Mouse (Mus musculus) kidney, postnatal 25 days (tissue): Measurements from ENCODE around the gene Tmem30a.

Experiments used
- DNase-seq, 2 experiments: peaks; one replicate each; pipeline ENCODE4 v3.0.0; 2021; ENCODE audit warnings: mixed read lengths in 2 of 2

Gene Tmem30a

GRCm38 (mm10) chr9:79785794-79786085 lies 7.6 kb downstream of the Tmem30a start:
- DNase-seq: no peak

DNA sequence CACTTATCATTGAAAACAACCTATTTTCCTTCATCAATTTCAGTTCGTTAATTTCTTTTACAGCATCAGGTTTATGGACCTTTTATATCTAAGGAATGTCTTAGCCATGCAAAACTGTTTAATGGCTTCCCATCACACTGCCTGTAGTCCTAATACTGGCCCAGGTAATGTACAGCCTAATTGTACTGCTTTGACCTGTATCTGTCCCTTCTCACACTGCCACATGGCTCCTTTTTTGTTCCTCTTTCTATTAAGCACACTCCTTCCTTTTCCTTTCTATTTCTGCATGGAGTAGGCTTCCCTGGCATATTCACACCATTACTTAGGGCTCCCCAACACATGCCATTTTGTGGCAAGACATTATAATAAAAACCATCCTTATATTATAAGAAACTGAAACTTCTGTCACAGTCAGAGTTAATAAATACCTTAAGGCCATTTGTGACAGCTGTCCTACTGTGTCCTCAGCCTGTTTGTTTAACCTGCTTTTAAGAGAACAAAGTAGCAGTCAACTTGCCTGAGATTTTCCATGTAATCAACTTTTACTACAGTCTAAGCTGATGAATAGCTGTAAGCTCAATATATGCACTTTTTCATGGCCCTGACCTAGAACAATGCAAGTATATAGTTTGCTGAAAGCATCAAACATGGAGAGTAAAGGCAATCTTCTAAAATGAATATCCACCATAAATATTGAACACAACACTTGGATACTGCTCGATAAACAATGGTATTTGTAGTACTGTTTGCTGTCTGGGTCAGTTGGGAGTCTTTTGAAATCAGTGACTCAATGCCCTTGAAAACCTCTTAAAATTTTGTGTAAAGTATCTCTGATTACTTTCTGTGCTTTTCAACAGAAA lies 8.1 kb downstream of the Tmem30a start:
- no peak for DNase-seq

GRCm38 (mm10) chr9:79784439-79784838 lies 8.9 kb downstream of the Tmem30a start:
- no peak for DNase-seq

- no peak for DNase-seq
Observed at GRCm38 (mm10) chr9:79779354-79779753, 14.0 kb downstream of the Tmem30a start.

GRCm38 (mm10) chr9:79766991-79767545 lies 26.2 kb downstream of the Tmem30a start:
- peak; percentile 24 to 44 for DNase-seq

DNA sequence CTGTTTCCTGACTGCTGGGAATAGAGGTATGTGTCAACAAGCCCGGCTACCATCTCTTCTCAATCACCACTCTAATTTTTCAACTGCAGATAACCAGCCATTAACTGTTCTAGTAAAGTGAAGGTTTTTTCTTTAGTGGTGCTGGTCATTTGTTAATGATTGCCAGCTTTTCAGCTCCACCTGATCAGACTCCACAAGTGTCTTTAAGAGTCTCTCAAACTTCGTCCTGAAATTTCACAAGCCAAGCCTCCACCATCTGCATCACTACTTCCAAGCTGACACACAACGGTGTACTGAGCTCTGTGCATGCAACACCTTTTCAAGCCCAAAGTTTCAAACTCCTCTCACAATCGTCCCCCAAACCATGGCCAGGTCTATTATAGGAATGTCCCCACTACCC lies 28.0 kb downstream of the Tmem30a start:
- no peak for DNase-seq

DNA sequence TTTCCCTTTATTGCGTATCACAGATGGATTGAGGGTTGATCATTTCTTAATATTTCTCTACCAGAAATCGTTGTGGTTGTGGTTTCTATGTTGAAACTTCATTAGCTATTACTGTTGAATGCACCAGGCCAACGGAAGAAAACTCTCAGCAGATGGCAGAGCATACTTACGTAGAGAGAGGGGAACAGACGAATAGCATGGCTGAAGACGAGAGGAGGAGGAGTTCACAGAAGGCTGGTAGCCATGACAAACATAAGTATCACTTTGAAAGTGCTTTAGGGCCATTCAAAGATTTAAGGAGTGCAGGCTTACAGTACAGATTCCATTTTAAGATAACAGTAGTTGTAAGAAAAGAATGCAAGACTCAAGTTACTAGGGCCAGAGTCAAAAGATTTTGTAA lies 30.8 kb downstream of the Tmem30a start:
- no peak for DNase-seq

GRCm38 (mm10) chr9:79760076-79760475 lies 33.2 kb downstream of the Tmem30a start:
- DNase-seq: no peak

DNA sequence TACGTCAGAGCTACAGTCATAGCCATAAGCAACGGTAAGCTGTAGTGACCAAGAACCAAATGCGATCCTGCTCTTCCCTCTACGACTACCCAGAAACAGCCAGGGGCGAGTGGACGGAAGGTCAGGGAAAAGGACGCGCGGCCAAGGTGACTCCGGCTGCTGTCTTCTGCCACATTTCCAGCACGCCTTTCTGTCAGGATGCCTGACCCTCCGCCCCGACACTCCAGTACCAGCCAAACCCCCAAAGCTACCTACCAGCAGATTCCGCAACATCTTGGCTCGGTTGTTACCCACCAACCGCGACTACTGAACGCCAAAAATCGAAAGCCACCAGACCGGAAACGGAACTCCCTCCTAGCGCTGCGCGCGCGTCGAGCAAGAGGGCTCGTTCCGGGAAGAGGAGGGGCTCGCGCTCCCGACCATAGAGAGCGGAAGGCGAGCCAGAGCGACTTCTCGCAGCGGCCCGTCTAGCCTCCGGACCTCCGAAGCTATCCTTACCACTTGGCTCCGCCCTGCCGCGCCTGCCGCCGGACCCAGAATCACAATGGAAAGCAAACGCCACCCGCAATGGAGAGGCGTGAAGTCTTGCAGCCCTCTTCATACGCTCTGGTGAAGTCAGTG lies 33.8 kb downstream of the Tmem30a start, which contains the start of gene Cox7a2:
Gene Cox7a2, minus strand, starts transcription at position 494 of the 621 bp plus-strand sequence.
- peak; percentile 97 to 99 for DNase-seq

GRCm38 (mm10) chr9:79755311-79755710 lies 38.0 kb downstream of the Tmem30a start:
- no peak for DNase-seq

DNA sequence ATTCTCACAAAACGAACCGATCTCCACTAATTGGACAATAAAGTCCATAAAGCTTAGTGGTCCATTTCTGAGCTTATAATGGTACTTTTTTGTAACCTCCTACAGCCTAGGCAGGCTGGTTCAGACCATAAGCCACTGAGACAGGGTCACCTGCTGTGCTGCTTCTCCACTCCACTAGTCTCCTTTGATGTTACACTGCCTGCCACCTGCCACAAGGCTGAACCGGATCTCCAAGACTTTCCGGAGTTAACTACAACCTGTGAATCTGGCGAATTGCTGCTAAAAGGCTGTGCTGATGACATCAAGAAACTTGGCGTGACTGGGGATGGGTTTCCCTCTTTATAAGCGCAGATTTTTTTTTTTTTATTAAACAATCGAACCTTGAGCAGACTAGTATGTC lies 41.5 kb downstream of the Tmem30a start:
- no peak for DNase-seq

DNA sequence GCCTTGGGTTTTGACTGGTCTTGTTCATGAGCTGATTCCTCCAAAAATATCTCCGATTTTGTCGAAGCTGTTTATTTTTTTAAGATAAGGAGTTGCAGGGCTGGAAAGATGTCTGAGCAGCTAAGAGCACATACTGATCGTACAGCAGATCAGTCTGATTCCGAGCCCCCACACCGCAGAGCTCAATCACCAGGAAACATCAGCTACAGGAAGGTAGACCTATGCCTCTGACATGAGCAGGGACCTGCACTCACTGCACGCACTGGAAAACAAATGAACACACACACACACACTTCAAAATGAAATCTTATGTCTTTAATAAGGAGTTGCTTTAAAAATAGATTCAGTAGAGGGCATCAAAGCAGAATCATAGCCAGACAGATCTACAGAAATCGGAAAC lies 42.6 kb downstream of the Tmem30a start:
- DNase-seq: no peak

GRCm38 (mm10) chr9:79745036-79745435 lies 48.3 kb downstream of the Tmem30a start:
- DNase-seq: no peak

DNA sequence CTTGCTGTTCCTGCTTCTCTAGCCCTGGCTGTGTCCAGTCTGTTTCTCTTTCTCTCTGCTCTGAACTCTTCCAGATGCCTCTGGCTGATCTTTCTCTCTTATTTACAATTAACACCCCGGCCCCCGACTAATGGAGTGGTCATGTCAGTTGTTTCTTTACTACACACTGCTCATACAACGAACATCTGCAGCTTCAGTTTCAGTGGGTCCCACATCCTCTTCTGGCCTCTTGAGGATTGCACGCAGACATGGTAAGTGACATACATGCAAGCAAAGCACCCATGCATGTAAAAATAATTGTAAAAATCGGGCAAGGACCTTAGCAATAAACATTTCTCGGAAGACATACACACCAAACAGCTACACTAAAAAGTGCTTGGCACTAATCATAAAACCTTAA lies 57.7 kb downstream of the Tmem30a start:
- DNase-seq: no peak

GRCm38 (mm10) chr9:79730301-79730700 lies 63.0 kb downstream of the Tmem30a start:
- DNase-seq: no peak

DNA sequence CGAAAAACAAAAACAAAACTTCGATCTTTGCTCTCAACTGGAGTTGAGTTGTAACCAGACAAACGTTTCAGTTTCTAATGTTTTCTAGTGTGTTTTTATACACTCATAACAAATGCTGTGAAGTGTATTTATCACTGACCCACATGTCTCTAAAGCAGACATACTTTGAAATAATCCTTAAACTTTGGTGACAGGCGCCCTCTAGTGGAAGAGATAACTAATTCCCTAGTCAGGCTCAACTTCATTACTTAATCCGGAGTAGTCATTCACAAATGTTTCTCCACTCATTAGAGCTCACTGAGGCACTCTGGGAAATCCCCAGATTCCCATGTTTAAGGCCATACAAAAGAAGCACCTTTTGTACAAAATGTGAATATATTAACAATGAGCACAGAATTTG lies 70.2 kb downstream of the Tmem30a start:
- DNase-seq: peak in 1 of 2 experiments; percentile 45

GRCm38 (mm10) chr9:79721056-79721455 lies 72.3 kb downstream of the Tmem30a start:
- peak; percentile 38 to 74 for DNase-seq

DNA sequence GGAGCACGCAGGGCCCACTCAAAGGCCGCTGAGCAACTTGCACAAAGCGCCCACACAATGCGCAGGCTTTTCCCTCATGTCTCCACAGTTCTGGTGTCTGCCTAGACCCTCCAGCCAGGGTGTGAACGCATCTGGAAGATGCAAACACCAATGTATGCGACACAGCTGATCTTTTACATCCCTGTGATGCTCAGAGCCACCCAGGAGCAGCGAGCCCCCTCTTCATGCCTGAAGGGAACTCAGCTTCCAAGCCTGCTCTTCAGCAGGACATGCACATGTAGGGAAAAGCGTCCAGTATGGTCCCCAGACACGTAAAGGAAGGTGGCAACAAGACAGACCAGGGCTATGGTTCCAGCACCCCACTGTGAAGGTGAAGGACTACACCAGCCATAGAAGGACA lies 73.2 kb downstream of the Tmem30a start:
- no peak for DNase-seq

GRCm38 (mm10) chr9:79719451-79719850 lies 73.9 kb downstream of the Tmem30a start:
- peak in 1 of 2 experiments; percentile 52 for DNase-seq
